Mouse (Mus musculus): Measurements from ENCODE around the gene Tchp.

GRCm38 (mm10) chr5:114733606-114734005 is 26.0 kb downstream of the Tchp start:
- TF ChIP-seq CTCF (IDR thresholded peaks at IDR 0.05; ENCODE audit: low read depth): no peak
- TF ChIP-seq EP300 (IDR thresholded peaks at IDR 0.05; ENCODE audit: low read depth): no peak
